Comparison of ENCODE assay signal across 13 mouse cellular contexts in the genomic region with DNA sequence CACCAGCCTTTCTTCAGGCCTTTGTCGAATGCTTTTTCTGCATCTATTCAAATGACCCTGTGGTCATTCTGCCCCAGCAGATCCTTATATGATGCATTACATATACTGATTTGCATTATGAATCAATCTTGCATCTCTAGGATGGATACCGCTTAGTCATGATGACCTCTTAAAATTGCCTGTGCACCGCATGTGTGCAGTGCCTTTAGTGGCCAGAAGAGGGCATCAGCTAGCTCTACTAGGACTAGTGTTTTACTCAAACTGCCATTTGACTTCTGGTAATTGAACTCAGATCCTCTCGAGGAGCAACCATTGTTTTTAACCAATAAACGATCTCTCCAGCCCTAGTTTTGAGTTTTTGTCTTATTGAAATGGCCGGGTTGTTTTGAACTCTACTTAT. TPM values are rescaled to one million over a fixed set of nuclear protein-coding genes. Genes with fewer than 3 reads are reported as not detected.
DNase-seq lines count a peak whose midpoint lies in the region; ATAC-seq and TF ChIP-seq lines count a peak whose summit lies in the region.
"Had no signal": no experiment of that assay in that cellular context is flagged by ENCODE, and none has a peak within 500 bp of the region (broad histone marks: within the 10 kb centered on the region; RNA-seq: fewer than 3 reads in every experiment).

No protein-coding gene starts in this region.

- H3K9ac ChIP-seq in CH12.LX (ENCODE audit: insufficient read depth, low read depth), result no peak overlapping the region
- H3K9ac ChIP-seq: forebrain, embryonic 15.5 days had no signal

- no peaks in the 10 kb centered on the region for H3K79me2 ChIP-seq in CH12.LX (replicated peaks; ENCODE audit: control insufficient read depth, extremely low read depth, insufficient read depth, poor library complexity, severe bottlenecking)

- intact Hi-C loops in left cerebral cortex, adult 2 months (cut with DNase I), result no loop called here

- no peak for TF ChIP-seq POLR2A in CH12.LX (IDR thresholded peaks at IDR 0.05; ENCODE audit: low read depth, low read length)

- 95% methylated on average over 6 of the region's 6 CpGs for WGBS in embryonic facial prominence, embryonic 10.5 days

- dilution Hi-C loops in CH12.LX (cut with MboI; ENCODE audit: extremely low pct_ligation_motif_present, extremely low pct_unique_long_range_greater_than_20kb, low sequenced_read_pairs), result no loop called here

- no peak for DNase-seq in left cerebral cortex, adult 2 months (ENCODE audit: extremely low spot score in 1 of 2, low spot score in 2 of 2)
- DNase-seq in left cerebral cortex, adult 11 months (ENCODE audit: low spot score), result no peak
- DNase-seq in A20 (ENCODE audit: low read depth, low spot score) (peak; percentile 62), CH12.LX (ENCODE audit: extremely low read depth) (no peak)
- DNase-seq in urinary bladder, postnatal 36 days (ENCODE audit: low spot score in 2 of 2), result no peak
- DNase-seq in embryonic facial prominence, embryonic 10.5 days (ENCODE audit: low spot score), result no peak
- DNase-seq: heart, adult 18-20 months; kidney, postnatal 10 days; lung, postnatal 36 days had no signal

- H3K27ac ChIP-seq in left cerebral cortex, adult 2 months, result no peak overlapping the region
- H3K27ac ChIP-seq in CH12.LX (ENCODE audit: insufficient read depth, low read depth), result no peak overlapping the region
- H3K27ac ChIP-seq in embryonic facial prominence, embryonic 10.5 days (replicated peaks), result no peak overlapping the region
- H3K27ac ChIP-seq: forebrain, embryonic 15.5 days had no signal

- TF ChIP-seq CTCF in left cerebral cortex, adult 2 months (IDR thresholded peaks at IDR 0.05), result peak; percentile 15; the same call in 1 of the 2 replicates
- peak; percentile 23 to 49; a peak in 3 of 4 replicates for TF ChIP-seq CTCF in CH12.LX (conservative IDR thresholded peaks at IDR 0.05 in 1 of 2, IDR thresholded peaks at IDR 0.05 in 1 of 2; ENCODE audit: low read depth in 2 of 2, low read length in 2 of 2)

- H3K9me3 ChIP-seq in CH12.LX (replicated peaks; ENCODE audit: low read length), result peaks cover 7% of the 10 kb centered on the region
- H3K9me3 ChIP-seq in embryonic facial prominence, embryonic 10.5 days, result no peaks in the 10 kb centered on the region

- no peak for TF ChIP-seq EP300 in CH12.LX (IDR thresholded peaks at IDR 0.05; ENCODE audit: low read length)

- no peaks in the 10 kb centered on the region for H3K36me3 ChIP-seq in CH12.LX (replicated peaks in 1 of 2; ENCODE audit: control insufficient read depth in 1 of 2, insufficient read depth in 1 of 2, low read length in 1 of 2)
- H3K36me3 ChIP-seq in embryonic facial prominence, embryonic 10.5 days (replicated peaks), result no peaks in the 10 kb centered on the region
- H3K36me3 ChIP-seq: forebrain, embryonic 15.5 days had no signal

- in situ Hi-C loops in CH12.LX (cut with MboI; ENCODE audit: low pct_ligation_motif_present, low pct_unique_long_range_greater_than_20kb, low sequenced_read_pairs), result no loop called here

- H3K27me3 ChIP-seq in CH12.LX (replicated peaks), result peaks cover 6% of the 10 kb centered on the region
- peaks cover 4% of the 10 kb centered on the region; the same call in 1 of the 2 replicates for H3K27me3 ChIP-seq in embryonic facial prominence, embryonic 10.5 days (replicated peaks; ENCODE audit: low read depth, poor library complexity, severe bottlenecking)
- H3K27me3 ChIP-seq: forebrain, embryonic 15.5 days had no signal

- no peak overlapping the region for H3K4me3 ChIP-seq in left cerebral cortex, adult 2 months
- no peak overlapping the region for H3K4me3 ChIP-seq in CH12.LX (replicated peaks in 1 of 3; ENCODE audit: low read depth in 2 of 3, low read length in 2 of 3, poor library complexity in 1 of 3)
- H3K4me3 ChIP-seq in embryonic facial prominence, embryonic 10.5 days, result no peak overlapping the region
- H3K4me3 ChIP-seq: forebrain, embryonic 15.5 days had no signal

- peak; percentile 29 for TF ChIP-seq RAD21 in CH12.LX (IDR thresholded peaks at IDR 0.05; ENCODE audit: low read depth, low read length)

- H3K4me2 ChIP-seq in CH12.LX (ENCODE audit: insufficient read depth, low read depth, poor library complexity, severe bottlenecking), result no peak overlapping the region
- H3K4me2 ChIP-seq: forebrain, embryonic 15.5 days had no signal

- 0 out of 4 replicates have a peak, but pooled peaks cover 0 to 3% of the 10 kb centered on the region in 2 experiments for H3K4me1 ChIP-seq in CH12.LX (ENCODE audit: control insufficient read depth in 1 of 2, insufficient read depth in 2 of 2)
- peaks cover 7% of the 10 kb centered on the region for H3K4me1 ChIP-seq in embryonic facial prominence, embryonic 10.5 days
- H3K4me1 ChIP-seq: forebrain, embryonic 15.5 days had no signal

- ATAC-seq in erythroid progenitor cell, adult 5-6 weeks (replicated peaks; ENCODE audit: low FRiP score, poor library complexity, severe bottlenecking), result peak; percentile 52; the same call in 1 of the 2 replicates
- ATAC-seq: forebrain, embryonic 15.5 days had no signal

TF ChIP-seq in CH12.LX, 34 proteins besides CTCF, POLR2A, EP300 and RAD21:
- TF ChIP-seq MAZ (IDR thresholded peaks at IDR 0.05; ENCODE audit: low read depth, low read length) (no peak), SMC3 (IDR thresholded peaks at IDR 0.05; ENCODE audit: low read depth, low read length) (peak; percentile 38)

RNA-seq across cellular contexts. Expression of a gene that starts 11.3 kb away (rescaled TPM):
- 1,000 to 10,000 TPM in 1 of 2 experiments, 100 to 1,000 TPM in 1; 993 to 1,084 TPM for total RNA-seq in left cerebral cortex, adult 2 months (2021)
- total RNA-seq in CH12.LX (2012; rRNA removed) (730 and 1,066 TPM in 2 replicates), CH12.LX (2014; rRNA removed) (1,361 and 1,740 TPM in 2 replicates)
- polyA plus RNA-seq in CH12.LX (2012; ENCODE audit: insufficient read length, low read depth), result 2,091 and 2,158 TPM in 2 replicates
- 338 and 340 TPM in 2 replicates for total RNA-seq in erythroid progenitor cell, adult 5-6 weeks (2015; ENCODE audit: low replicate concordance)
- 564 and 616 TPM in 2 replicates for total RNA-seq in erythroid progenitor cell, adult 5-6 weeks (2017; ENCODE audit: low replicate concordance)
- polyA plus RNA-seq in embryonic facial prominence, embryonic 10.5 days (2016; fragmentation: Nextera tagmentation; extraction: Ambion mirVana), result 1,072 and 1,177 TPM in 2 replicates

RNA-seq across cellular contexts. Expression of a gene that starts 24.0 kb away (rescaled TPM):
- total RNA-seq in left cerebral cortex, adult 2 months (2021), result 10 to 100 TPM; 41.1 to 45.4 TPM
- total RNA-seq in CH12.LX (2012; rRNA removed), result 26.2 and 27.4 TPM in 2 replicates
- 20.5 and 22.8 TPM in 2 replicates for total RNA-seq in CH12.LX (2014; rRNA removed)
- 16.1 and 17.9 TPM in 2 replicates for polyA plus RNA-seq in CH12.LX (2012; ENCODE audit: insufficient read length, low read depth)
- 32.3 and 35.3 TPM in 2 replicates for total RNA-seq in erythroid progenitor cell, adult 5-6 weeks (2015; ENCODE audit: low replicate concordance)
- total RNA-seq in erythroid progenitor cell, adult 5-6 weeks (2017; ENCODE audit: low replicate concordance), result 43.7 and 56.5 TPM in 2 replicates
- 22.4 and 24.1 TPM in 2 replicates for polyA plus RNA-seq in embryonic facial prominence, embryonic 10.5 days (2016; fragmentation: Nextera tagmentation; extraction: Ambion mirVana)

RNA-seq across cellular contexts. Expression of a gene that starts 31.4 kb away (rescaled TPM):
- total RNA-seq in left cerebral cortex, adult 2 months (2021), result not detected
- total RNA-seq in CH12.LX (2012; rRNA removed) (0.13 TPM in 1 of 2 replicates, not detected in the other), CH12.LX (2014; rRNA removed) (not detected in 2 replicates)
- polyA plus RNA-seq in CH12.LX (2012; ENCODE audit: insufficient read length, low read depth), result not detected in 2 replicates
- not detected in 2 replicates for total RNA-seq in erythroid progenitor cell, adult 5-6 weeks (2015; ENCODE audit: low replicate concordance)
- total RNA-seq in erythroid progenitor cell, adult 5-6 weeks (2017; ENCODE audit: low replicate concordance), result not detected in 2 replicates
- 0.16 TPM in 1 of 2 replicates, not detected in the other for polyA plus RNA-seq in embryonic facial prominence, embryonic 10.5 days (2016; fragmentation: Nextera tagmentation; extraction: Ambion mirVana)
- total RNA-seq: heart, adult 18-20 months; left cerebral cortex, postnatal 10 days had no signal
- polyA plus RNA-seq: stomach, embryonic 16.5 days had no signal
